Mouse (Mus musculus) C2C12 (cell line): ENCODE results near the gene Cxcl16. TPM values are rescaled to one million over a fixed set of nuclear protein-coding genes. Genes with fewer than 3 reads are reported as not detected.
A peak's percentile ranks its signal among the peaks of the same experiment; 100 is the strongest.

Experiments used
- H3K27me3 ChIP-seq: one replicate; pipeline ENCODE4 v1.6.1; 2011; ENCODE audit not compliant: control insufficient read depth, insufficient read depth, insufficient read length
- H3K36me3 ChIP-seq: one replicate; pipeline ENCODE4 v1.6.1; 2011; ENCODE audit not compliant: control insufficient read depth, insufficient read depth
- H3K4me3 ChIP-seq: one replicate; pipeline ENCODE4 v1.5.1; 2011; ENCODE audit warnings: mild to moderate bottlenecking, control low read depth; ENCODE audit not compliant: poor library complexity, insufficient read depth, severe bottlenecking
- H3K79me2 ChIP-seq: one replicate; pipeline ENCODE4 v1.6.1; 2011; ENCODE audit not compliant: control insufficient read depth, insufficient read depth
- H3K79me3 ChIP-seq: one replicate; pipeline ENCODE4 v1.6.1; 2011; ENCODE audit warnings: low read depth, control low read depth
- H3ac ChIP-seq: one replicate; pipeline ENCODE3; 2011; ENCODE audit warnings: low read depth; ENCODE audit not compliant: control insufficient read depth, insufficient read length
- CEBPB ChIP-seq: IDR thresholded peaks from one replicate; pipeline ENCODE4 v1.6.1; 2011; ENCODE audit warnings: low read depth, mild to moderate bottlenecking, control low read depth, moderate library complexity
- CTCF ChIP-seq: IDR thresholded peaks from one replicate; pipeline ENCODE4 v1.5.1; 2011; ENCODE audit not compliant: control insufficient read depth, insufficient read depth, insufficient read length
- FOSL1 ChIP-seq: IDR thresholded peaks from one replicate; pipeline ENCODE4 v1.8.0; 2011; ENCODE audit warnings: mild to moderate bottlenecking, low read length; ENCODE audit not compliant: poor library complexity, insufficient read depth, severe bottlenecking
- MAX ChIP-seq: IDR thresholded peaks from one replicate; pipeline ENCODE4 v1.6.1; 2011; ENCODE audit warnings: mild to moderate bottlenecking, control low read depth
- MYOD1 ChIP-seq: IDR thresholded peaks from one replicate; pipeline ENCODE4 v1.6.1; 2011; ENCODE audit warnings: low read depth; ENCODE audit not compliant: control insufficient read depth, insufficient read length
- MYOG ChIP-seq: IDR thresholded peaks from one replicate; pipeline ENCODE4 v1.6.1; 2011; ENCODE audit not compliant: control insufficient read depth, insufficient read length; ENCODE audit errors: extremely low read depth
- USF1 ChIP-seq: IDR thresholded peaks from one replicate; pipeline ENCODE4 v1.6.1; 2011; ENCODE audit warnings: low read depth, mild to moderate bottlenecking, control low read depth, moderate library complexity
- polyA plus RNA-seq: library from polyadenylated mRNA; unstranded; fragments of >200 nt; fragmentation: generic; extraction: Trizol; gene quantifications from one replicate; pipeline ENCODE4 v1.2.1, GENCODE M21; 2012; ENCODE audit warnings: missing spikeins

Cxcl16 gene
- polyA plus RNA-seq, 1 experiment, result 0.19 TPM

- H3ac ChIP-seq, result no peak overlapping the region
- TF ChIP-seq FOSL1, result no peak
- TF ChIP-seq USF1, result no peak
- TF ChIP-seq CTCF, result no peak
- no peak for TF ChIP-seq MYOD1
- no peak for TF ChIP-seq MAX
- TF ChIP-seq MYOG, result no peak
- H3K79me3 ChIP-seq, result no peaks in the 10 kb centered on the region
- no peaks in the 10 kb centered on the region for H3K36me3 ChIP-seq
- H3K27me3 ChIP-seq, result no peaks in the 10 kb centered on the region
- H3K4me3 ChIP-seq, result no peak overlapping the region
- H3K79me2 ChIP-seq, result no peaks in the 10 kb centered on the region
Measured at GRCm38 (mm10) chr11:70472716-70473115, 12.9 kb upstream of the Cxcl16 start.

DNA sequence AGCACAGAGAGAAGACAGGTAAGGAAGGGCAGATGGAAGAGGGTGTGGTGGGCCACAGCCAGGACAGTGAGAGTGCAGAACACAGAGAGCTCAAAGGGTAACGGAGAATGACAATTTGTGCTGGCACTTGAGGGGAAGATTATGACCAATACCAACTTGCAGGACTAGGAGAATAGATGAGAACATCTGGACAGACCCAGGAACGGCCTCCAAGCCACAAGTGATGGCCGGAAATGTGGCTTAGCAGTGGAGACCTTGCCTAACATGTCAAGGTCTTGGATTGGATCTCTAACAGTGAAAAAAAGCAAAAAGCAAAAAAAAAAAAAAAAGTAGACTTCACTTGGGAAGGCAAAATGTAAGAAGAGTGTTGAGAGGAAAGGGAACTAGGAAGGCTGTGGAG lies 10.0 kb upstream of the Cxcl16 start:
- H3K4me3 ChIP-seq, result no peak overlapping the region
- H3K36me3 ChIP-seq, result no peaks in the 10 kb centered on the region
- no peak overlapping the region for H3ac ChIP-seq
- no peaks in the 10 kb centered on the region for H3K79me3 ChIP-seq
- TF ChIP-seq MYOD1 (no peak), CTCF (no peak)
- no peaks in the 10 kb centered on the region for H3K27me3 ChIP-seq
- H3K79me2 ChIP-seq, result no peaks in the 10 kb centered on the region

DNA sequence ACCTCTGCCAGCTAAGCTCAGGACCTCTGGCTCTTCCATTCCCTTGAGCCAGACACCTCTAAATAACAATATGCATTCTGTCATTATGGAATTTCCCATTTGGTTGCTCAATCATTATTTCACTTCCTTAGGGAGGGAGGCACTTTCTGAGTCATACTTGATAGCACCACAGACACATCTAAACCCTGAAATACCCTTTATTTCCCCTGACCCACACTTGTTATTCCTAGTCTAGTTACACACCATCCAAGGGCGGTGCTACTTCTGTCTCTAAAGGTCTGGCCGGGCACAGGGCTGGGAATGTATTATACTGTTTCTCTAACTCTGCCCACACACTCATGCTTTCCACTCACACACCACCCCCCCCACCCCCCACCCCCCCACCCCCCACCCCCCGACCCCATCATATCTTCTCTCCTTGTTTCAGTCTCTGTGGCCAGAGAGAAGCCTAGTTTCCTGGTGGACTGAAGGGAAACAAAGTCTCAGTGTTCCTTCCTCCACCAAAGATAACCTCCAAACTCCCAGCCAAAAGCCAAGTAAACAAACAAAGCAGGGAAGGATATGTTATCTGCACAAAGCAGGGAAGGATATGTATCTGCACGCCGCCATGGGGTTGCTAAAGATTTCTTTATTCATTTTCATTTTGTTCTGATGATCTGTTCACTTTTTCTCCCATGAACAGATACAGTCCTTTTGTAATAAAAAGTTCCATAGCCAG lies 8.3 kb upstream of the Cxcl16 start:
- Histone ChIP-seq H3K36me3 (no peaks in the 10 kb centered on the region), H3ac (no peak overlapping the region), H3K79me3 (no peaks in the 10 kb centered on the region), H3K79me2 (no peaks in the 10 kb centered on the region), H3K27me3 (no peaks in the 10 kb centered on the region), H3K4me3 (no peak overlapping the region)
- no peak for TF ChIP-seq CTCF
- TF ChIP-seq MAX, result no peak
- peak; percentile 96 for TF ChIP-seq CEBPB

DNA sequence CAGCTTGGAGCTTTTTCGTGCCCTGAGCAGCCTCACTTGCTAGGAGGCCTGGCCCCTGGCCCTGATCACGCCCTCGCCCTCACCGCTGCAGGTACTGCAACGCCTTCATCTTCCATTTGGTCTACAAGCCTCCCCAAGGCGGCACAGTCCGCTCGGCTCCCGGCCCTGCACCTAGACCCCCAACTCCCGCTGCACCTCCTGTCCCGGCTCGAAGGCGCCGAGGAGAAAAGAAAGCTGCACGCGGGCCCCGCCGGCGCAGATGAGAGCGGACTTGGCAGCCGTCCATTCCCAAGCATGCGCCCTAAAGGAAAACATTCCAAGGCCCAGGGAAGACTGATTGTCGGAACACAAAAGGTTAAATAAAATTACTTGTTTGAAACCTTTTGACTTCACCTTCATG lies 6.0 kb upstream of the Cxcl16 start:
- Histone ChIP-seq H3K79me3 (no peaks in the 10 kb centered on the region), H3K4me3 (no peak overlapping the region), H3K79me2 (no peaks in the 10 kb centered on the region), H3K27me3 (no peaks in the 10 kb centered on the region), H3ac (no peak overlapping the region), H3K36me3 (no peaks in the 10 kb centered on the region)
- TF ChIP-seq MAX (no peak), MYOD1 (no peak), CEBPB (no peak)

DNA sequence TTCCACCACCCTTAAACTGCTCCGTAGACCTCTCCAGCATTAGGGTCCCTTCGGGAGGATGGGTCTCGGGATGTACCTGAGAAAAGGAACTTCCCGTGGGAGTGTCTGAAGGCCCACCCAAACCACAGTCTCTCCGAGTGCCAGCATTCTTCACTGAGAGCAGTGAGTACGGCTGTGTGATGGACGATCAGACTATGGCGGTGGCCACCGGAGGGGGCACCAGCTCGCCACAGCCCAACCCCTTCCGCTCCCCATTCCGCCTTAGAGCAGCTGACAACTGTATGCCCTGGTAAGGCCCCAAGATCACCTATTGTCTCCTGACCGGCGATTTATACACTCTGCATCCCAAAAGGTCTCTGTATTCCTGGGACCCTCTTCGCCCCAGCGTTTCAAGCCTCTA lies 5.4 kb upstream of the Cxcl16 start:
- no peaks in the 10 kb centered on the region for H3K36me3 ChIP-seq
- no peak overlapping the region for H3K4me3 ChIP-seq
- H3K79me2 ChIP-seq, result no peaks in the 10 kb centered on the region
- H3K79me3 ChIP-seq, result no peaks in the 10 kb centered on the region
- TF ChIP-seq USF1, result no peak
- no peak for TF ChIP-seq CEBPB
- no peak for TF ChIP-seq MYOG
- no peak for TF ChIP-seq FOSL1
- TF ChIP-seq MYOD1, result no peak
- H3ac ChIP-seq, result no peak overlapping the region
- no peaks in the 10 kb centered on the region for H3K27me3 ChIP-seq

GRCm38 (mm10) chr11:70463970-70464369 lies 4.2 kb upstream of the Cxcl16 start:
- no peak for TF ChIP-seq MYOD1
- no peaks in the 10 kb centered on the region for H3K36me3 ChIP-seq
- H3K79me3 ChIP-seq, result no peaks in the 10 kb centered on the region
- H3K27me3 ChIP-seq, result no peaks in the 10 kb centered on the region
- H3K79me2 ChIP-seq, result no peaks in the 10 kb centered on the region
- no peak overlapping the region for H3ac ChIP-seq
- H3K4me3 ChIP-seq, result no peak overlapping the region
